Mouse (Mus musculus) limb, embryonic 11.5 days (tissue): ENCODE results near the gene Sec1. TPM values are rescaled to one million over a fixed set of nuclear protein-coding genes. Genes with fewer than 3 reads are reported as not detected.

Experiments used
- ATAC-seq: fragments of 200-750 bp; cut with Nextera tagmentation; 2 replicates; pipeline ENCODE4 v1.8.0; 2017; ENCODE audit warnings: low read depth; ENCODE audit not compliant: insufficient number of reproducible peaks, low FRiP score, low TSS enrichment
- DNase-seq: peaks from one replicate; pipeline ENCODE4 v3.0.0-alpha.2; 2015; ENCODE audit warnings: low spot score
- H3K27ac ChIP-seq: fragments of 300-500 bp; sonication (generic); replicated peaks from 2 replicates; pipeline ENCODE4 v1.5.1; 2014; ENCODE audit warnings: low read depth, mild to moderate bottlenecking, low read length
- H3K27me3 ChIP-seq: fragments of 300-500 bp; sonication (generic); 2 replicates; pipeline ENCODE4 v1.6.1; 2014; ENCODE audit warnings: mild to moderate bottlenecking, low read length, mixed read lengths; ENCODE audit not compliant: control insufficient read depth, insufficient read depth
- H3K36me3 ChIP-seq: fragments of 300-500 bp; sonication (generic); 2 replicates; pipeline ENCODE4 v1.6.1; 2014; ENCODE audit warnings: mild to moderate bottlenecking, low read length, moderate library complexity, mixed read lengths; ENCODE audit not compliant: control insufficient read depth, insufficient read depth
- H3K4me1 ChIP-seq: fragments of 300-500 bp; sonication (generic); 2 replicates; pipeline ENCODE4 v1.6.1; 2014; ENCODE audit warnings: low read length, mixed read lengths; ENCODE audit not compliant: control insufficient read depth, insufficient read depth
- H3K4me2 ChIP-seq: fragments of 300-500 bp; sonication (generic); 2 replicates; pipeline ENCODE4 v1.6.1; 2014; ENCODE audit warnings: low read depth, mild to moderate bottlenecking, moderate library complexity; ENCODE audit not compliant: severe bottlenecking
- H3K4me3 ChIP-seq: fragments of 300-500 bp; sonication (generic); 2 replicates; pipeline ENCODE4 v1.5.1; 2014; ENCODE audit warnings: low read depth, low read length
- H3K9ac ChIP-seq: fragments of 300-500 bp; sonication (generic); 2 replicates; pipeline ENCODE4 v1.6.1; 2014; ENCODE audit warnings: mild to moderate bottlenecking, low read length
- H3K9me3 ChIP-seq: fragments of 300-500 bp; sonication (generic); 2 replicates; pipeline ENCODE4 v1.6.1; 2016; ENCODE audit warnings: low read length; ENCODE audit not compliant: control insufficient read depth
- WGBS: fragments of 180-500 bp; shearing (Covaris S2); extraction: QIAGEN DNeasy Blood & Tissue Kit; methylation state at CpG from one replicate; pipeline ENCODE4 v1.1.7; 2014; 5-methylcytosine and 5-hydroxymethylcytosine counted together
- polyA plus RNA-seq: library from polyadenylated mRNA; unstranded; fragments of >200 nt; fragmentation: Nextera tagmentation; extraction: Ambion mirVana; gene quantifications from 2 replicates; pipeline ENCODE4 v1.2.1, GENCODE M21; 2014

Gene Sec1
- polyA plus RNA-seq, 1 experiment from 2014 or later: 0.37 TPM

DNA sequence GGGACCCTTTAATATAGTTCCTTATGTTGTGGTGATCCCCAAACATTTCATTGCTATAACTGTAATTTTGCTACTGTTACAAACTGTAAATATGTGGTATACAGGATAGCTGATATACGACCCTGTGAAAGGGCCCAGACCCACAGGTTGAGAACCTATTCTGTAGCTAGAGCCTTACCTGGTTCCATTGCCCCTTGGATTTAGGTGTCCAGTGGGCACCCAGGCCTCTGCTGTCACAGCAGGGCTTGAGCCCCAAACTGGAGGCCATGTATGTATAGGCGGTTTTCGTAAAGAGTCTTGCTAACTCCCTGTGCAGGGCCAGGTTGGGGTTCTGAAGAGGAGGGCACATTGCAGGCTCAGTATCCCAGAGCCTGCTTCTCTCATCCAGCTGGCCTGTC lies 22.3 kb upstream of the Sec1 start:
- H3K9me3 ChIP-seq: no peaks in the 10 kb centered on the region
- peaks cover 34% of the 10 kb centered on the region for H3K36me3 ChIP-seq
- WGBS: 90% methylated on average over 3 of the region's 3 CpGs
- no peak for ATAC-seq
- H3K4me3 ChIP-seq: peak overlapping the region; percentile 98
- peaks cover 23% of the 10 kb centered on the region for H3K4me1 ChIP-seq
- H3K27me3 ChIP-seq: no peaks in the 10 kb centered on the region
- DNase-seq: no peak
- no peak overlapping the region for H3K27ac ChIP-seq
- H3K9ac ChIP-seq: no peak overlapping the region; the same call in 1 of the 2 replicates
- H3K4me2 ChIP-seq: peak overlapping the region; percentile 94

DNA sequence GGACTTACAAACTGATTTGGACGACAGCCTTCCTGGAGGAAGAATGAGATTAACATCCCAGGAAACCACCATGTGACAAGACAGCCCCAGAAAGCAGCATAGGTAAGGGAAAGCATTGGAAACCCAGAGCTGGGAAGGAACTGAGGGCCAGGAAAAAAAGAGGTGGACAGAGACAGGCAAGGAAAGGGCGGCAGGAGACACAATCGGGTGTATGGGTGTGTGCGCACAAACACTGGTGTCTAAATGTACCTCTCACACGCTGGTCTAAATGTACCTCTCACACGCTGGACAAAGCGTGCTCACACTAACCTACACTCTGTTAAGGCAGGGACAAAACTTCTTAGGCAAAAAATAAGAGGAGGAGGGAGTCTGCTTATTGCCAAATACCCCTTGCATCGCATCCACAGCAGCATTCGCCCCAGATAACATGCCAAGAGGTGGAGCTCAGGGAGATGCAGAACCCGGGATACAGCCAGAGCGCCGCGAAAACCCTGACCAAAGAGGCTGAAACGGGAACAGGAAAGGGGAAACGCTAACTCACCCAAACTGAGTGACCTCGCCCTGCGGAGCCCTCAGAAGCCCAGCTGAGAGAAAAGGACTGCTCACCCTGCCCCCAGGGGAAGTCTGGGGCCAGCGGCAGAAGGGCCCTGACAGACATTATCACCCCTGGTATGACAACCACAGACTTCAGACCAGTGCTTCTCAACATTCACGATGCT lies 21.7 kb upstream of the Sec1 start:
- WGBS: 87% methylated on average over 19 of the region's 19 CpGs

DNA sequence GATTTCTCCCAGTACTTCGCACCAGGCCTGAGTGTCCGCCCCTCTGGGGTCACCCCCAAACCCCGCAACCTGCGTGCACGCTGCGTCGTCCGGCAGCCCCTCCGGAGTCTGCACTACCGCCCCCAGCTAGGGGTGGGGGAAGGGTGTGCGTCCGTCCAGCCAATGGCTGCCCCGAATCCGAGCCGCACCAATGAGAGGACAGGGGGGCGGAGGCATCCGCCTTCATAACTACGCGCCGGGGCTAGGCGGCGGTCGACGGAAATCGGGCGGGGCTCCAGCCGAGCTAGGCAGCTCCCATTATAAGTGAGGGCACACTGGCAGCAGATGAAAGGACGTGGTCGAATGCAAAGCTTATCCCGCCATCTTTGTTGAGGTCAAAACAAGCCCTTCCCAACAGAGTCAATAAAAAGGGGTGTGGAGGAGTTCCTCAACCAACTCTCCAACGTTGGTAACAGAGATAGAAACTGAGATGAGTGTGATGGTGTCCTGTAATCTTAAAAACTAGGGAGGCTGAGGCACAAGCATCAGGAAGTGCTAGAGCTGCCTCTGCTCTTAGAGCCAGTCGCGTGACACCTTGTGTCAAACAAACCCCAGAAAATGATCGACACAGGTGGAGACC lies 21.0 kb upstream of the Sec1 start, which contains the start of gene Rpl18:
TSS of gene Rpl18 (plus strand) at position 368 of the 619 bp plus-strand sequence.
- Histone ChIP-seq H3K27me3 (no peaks in the 10 kb centered on the region), H3K9me3 (no peaks in the 10 kb centered on the region), H3K4me1 (peaks cover 23% of the 10 kb centered on the region), H3K27ac (peak within 1 kb of the TSS; percentile 12; the same call in 1 of the 2 replicates), H3K4me3 (peak within 1 kb of the TSS; percentile 98), H3K9ac (peak within 1 kb of the TSS; percentile 68), H3K36me3 (peaks cover 31% of the 10 kb centered on the region; the same call in 1 of the 2 replicates), H3K4me2 (peak within 1 kb of the TSS; percentile 94)
- peak; percentile 90 for ATAC-seq
- WGBS: 8% methylated on average over 34 of the region's 34 CpGs
- peak; percentile 95 for DNase-seq

More for the DNA sequence above, 21.7 kb upstream of the Sec1 start:
- no peaks in the 10 kb centered on the region for H3K9me3 ChIP-seq
- H3K27ac ChIP-seq: no peak overlapping the region; the same call in 1 of the 2 replicates
- peak overlapping the region; percentile 98 for H3K4me3 ChIP-seq
- H3K9ac ChIP-seq: no peak overlapping the region; the same call in 1 of the 2 replicates
- ATAC-seq: no peak
- peaks cover 23% of the 10 kb centered on the region for H3K4me1 ChIP-seq
- H3K27me3 ChIP-seq: no peaks in the 10 kb centered on the region
- DNase-seq: no peak
- peaks cover 33% of the 10 kb centered on the region for H3K36me3 ChIP-seq
- peak overlapping the region; percentile 94 for H3K4me2 ChIP-seq

DNA sequence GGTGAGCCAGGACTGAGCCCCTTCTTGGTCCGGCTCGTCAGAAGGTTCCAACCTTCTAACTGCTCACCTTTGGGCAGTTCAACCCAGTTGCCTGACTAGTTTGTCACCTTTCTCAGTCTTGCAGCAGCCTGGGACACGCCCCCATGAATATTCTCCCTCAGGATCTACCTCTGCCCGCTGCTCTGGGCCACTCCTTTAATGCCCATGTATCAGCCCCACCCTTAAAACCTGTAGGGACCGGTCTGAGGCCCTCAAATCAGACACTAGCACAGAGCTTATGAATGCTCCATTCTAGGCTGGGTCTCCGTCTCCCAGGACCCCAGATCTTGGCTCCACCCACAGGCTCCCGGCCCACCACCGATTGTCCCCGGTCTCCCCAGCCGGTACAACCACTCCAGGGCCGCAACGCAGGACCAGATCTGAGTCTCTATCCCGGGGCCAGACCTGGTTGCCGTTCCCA lies 20.5 kb upstream of the Sec1 start:
- Histone ChIP-seq H3K36me3 (peaks cover 28% of the 10 kb centered on the region; the same call in 1 of the 2 replicates), H3K27me3 (no peaks in the 10 kb centered on the region), H3K4me1 (peaks cover 21% of the 10 kb centered on the region), H3K27ac (0 out of 2 replicates have a peak overlapping the region, but pooled peaks have one; percentile 12), H3K9me3 (no peaks in the 10 kb centered on the region), H3K4me2 (peak overlapping the region; percentile 94), H3K4me3 (peak overlapping the region; percentile 98), H3K9ac (peak overlapping the region; percentile 68)
- DNase-seq: no peak
- no peak; the same call in 1 of the 2 replicates for ATAC-seq
- WGBS: 12% methylated on average over 14 of the region's 14 CpGs

DNA sequence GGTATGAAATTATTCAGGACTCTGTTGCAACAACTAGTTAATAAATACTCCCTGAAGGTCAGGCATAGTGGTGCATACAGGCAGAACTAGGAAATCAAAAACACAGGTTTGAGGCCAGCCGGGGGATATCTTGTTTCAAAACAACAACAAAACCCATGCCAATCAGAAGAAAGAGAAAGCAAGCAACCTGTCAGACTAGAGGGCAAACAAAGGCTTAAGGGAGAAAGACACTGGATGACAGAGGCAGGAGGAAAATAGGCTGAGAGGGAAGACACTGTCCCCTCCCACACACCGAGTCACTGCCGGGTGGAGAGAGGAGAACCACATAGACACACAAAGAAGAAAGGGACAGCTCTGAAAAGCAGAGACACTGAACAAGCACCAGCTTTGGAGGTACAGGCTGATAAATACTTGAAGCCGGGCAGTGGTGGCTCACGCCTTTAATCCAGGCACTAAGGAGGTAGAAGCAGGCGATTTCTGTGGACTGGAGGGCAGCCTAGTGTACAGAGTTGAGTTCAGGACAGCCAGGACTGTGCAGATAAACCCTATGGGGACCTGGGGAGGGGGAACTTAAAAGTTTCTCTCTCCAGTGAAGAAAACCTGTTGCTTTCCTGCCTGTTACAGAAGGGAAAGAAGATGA lies 19.8 kb upstream of the Sec1 start:
- no peak overlapping the region for H3K27ac ChIP-seq
- DNase-seq (no peak), ATAC-seq (no peak)
- H3K9me3 ChIP-seq: no peaks in the 10 kb centered on the region
- peaks cover 23% of the 10 kb centered on the region; the same call in 1 of the 2 replicates for H3K36me3 ChIP-seq
- H3K4me3 ChIP-seq: peak overlapping the region; percentile 98
- 84% methylated on average over 6 of the region's 6 CpGs for WGBS
- no peaks in the 10 kb centered on the region for H3K27me3 ChIP-seq
- peak overlapping the region; percentile 94 for H3K4me2 ChIP-seq
- H3K9ac ChIP-seq: no peak overlapping the region
- peaks cover 23% of the 10 kb centered on the region for H3K4me1 ChIP-seq

DNA sequence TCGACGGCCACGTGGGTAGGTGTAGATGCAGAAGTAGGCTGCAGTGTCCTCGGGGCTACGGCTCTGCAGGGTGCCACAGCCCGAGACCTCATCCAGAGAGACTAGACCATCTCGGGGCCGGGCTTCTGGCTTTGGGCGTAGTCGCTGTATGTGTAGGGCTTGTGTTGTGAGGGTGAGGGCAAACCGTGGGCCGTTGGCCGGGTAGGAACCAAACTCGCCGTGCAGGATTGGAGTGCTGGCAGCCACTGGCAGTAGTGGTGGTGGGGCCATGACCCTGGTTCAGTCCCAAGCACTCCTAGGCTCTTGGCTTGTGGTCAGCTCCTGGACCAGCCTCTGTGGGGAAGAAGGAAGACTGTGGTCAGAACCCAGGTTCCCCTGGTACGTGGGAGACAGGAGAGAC lies 19.2 kb upstream of the Sec1 start:
- no peak for ATAC-seq
- H3K27me3 ChIP-seq: no peaks in the 10 kb centered on the region
- DNase-seq: no peak
- peaks cover 23% of the 10 kb centered on the region; the same call in 1 of the 2 replicates for H3K36me3 ChIP-seq
- no peak overlapping the region for H3K9ac ChIP-seq
- H3K4me3 ChIP-seq: no peak overlapping the region
- peaks cover 29% of the 10 kb centered on the region for H3K4me1 ChIP-seq
- no peak overlapping the region for H3K4me2 ChIP-seq
- no peaks in the 10 kb centered on the region for H3K9me3 ChIP-seq
- no peak overlapping the region for H3K27ac ChIP-seq
- WGBS: 95% methylated on average over 16 of the region's 16 CpGs

DNA sequence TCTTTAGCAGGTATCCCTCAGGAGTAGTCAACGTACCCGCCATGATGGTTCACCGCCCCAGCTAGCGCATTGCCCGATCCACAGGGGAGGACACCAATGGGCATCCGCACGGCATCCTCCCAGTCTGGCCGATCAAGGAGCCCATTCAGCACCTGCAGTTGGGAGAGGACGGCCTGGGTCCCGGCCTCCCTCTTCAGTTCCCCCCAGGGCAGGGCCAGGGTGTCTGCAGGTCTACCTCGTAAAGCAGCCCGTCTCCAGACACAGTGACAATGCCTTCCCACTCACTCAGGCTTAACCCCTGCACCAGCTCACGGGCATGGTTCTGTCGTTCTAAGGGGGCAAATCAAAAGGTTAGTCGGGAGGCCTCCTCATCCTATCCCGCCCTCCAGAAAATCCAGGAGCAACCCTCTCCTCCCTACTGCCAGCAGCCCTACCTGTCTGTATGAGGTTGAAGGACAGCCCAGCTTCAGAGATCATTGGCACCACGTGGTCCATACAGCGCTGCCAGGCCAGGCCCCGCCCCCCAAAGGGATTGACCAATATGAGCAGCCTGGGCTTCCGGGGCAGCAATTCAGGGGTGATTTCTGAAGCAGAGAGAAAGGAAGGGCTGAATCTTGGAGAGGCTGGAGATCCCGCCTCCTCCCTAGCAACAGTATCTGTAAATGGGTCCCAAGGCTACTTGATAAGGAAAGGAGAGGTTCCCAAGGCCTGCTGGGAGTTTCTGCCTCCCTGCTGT lies 18.0 kb upstream of the Sec1 start:
- 86% methylated on average over 21 of the region's 21 CpGs for WGBS
- Histone ChIP-seq H3K4me2 (no peak overlapping the region), H3K4me1 (peaks cover 38% of the 10 kb centered on the region)

More for the DNA sequence above, 18.0 kb upstream of the Sec1 start:
- ATAC-seq (no peak), DNase-seq (no peak)
- H3K9me3 ChIP-seq: no peaks in the 10 kb centered on the region
- H3K27me3 ChIP-seq: no peaks in the 10 kb centered on the region
- no peak overlapping the region for H3K4me3 ChIP-seq
- no peak overlapping the region for H3K27ac ChIP-seq
- peaks cover 23% of the 10 kb centered on the region; the same call in 1 of the 2 replicates for H3K36me3 ChIP-seq
- no peak overlapping the region for H3K9ac ChIP-seq
